Comparison of ENCODE assay signal across 19 mouse cellular contexts in genomic region chr5:132503431-132503830, GRCm38 (mm10). TPM values are rescaled to one million over a fixed set of nuclear protein-coding genes. Genes with fewer than 3 reads are reported as not detected.
DNase-seq lines count a peak whose midpoint lies in the region; TF ChIP-seq lines count a peak whose summit lies in the region.
"Had no signal": no experiment of that assay in that cellular context is flagged by ENCODE, and none has a peak within 500 bp of the region (broad histone marks: within the 10 kb centered on the region; RNA-seq: fewer than 3 reads in every experiment).

No protein-coding gene starts in this region.

- intact Hi-C loops in gastrocnemius, adult 2 months (cut with DNase I), result no loop called here
- intact Hi-C loops in gastrocnemius, postnatal 14 days (cut with DNase I; ENCODE audit: low total_unique reads), result no loop called here
- intact Hi-C loops in left cerebral cortex, adult 2 months (cut with DNase I), result no loop called here
- intact Hi-C loops in left cerebral cortex, postnatal 14 days (cut with DNase I), result no loop called here
- intact Hi-C loops in left cerebral cortex, postnatal 36 days (cut with DNase I), result no loop called here

- H3K4me3 ChIP-seq in gastrocnemius, adult 2 months, result no peak overlapping the region
- no peak overlapping the region for H3K4me3 ChIP-seq in left cerebral cortex, adult 2 months
- H3K4me3 ChIP-seq: heart, embryonic 13.5 days; hindbrain, embryonic 15.5 days; liver, embryonic 13.5 days; stomach, embryonic 15.5 days had no signal

- H3K27ac ChIP-seq in gastrocnemius, adult 2 months, result no peak overlapping the region
- H3K27ac ChIP-seq in left cerebral cortex, adult 2 months, result no peak overlapping the region
- H3K27ac ChIP-seq: heart, embryonic 13.5 days; hindbrain, embryonic 15.5 days; liver, embryonic 13.5 days; stomach, embryonic 15.5 days had no signal

- no peak for DNase-seq in gastrocnemius, adult 2 months
- DNase-seq in gastrocnemius, postnatal 14 days, result no peak
- DNase-seq in left cerebral cortex, adult 2 months (ENCODE audit: extremely low spot score in 1 of 2, low spot score in 2 of 2), result no peak
- DNase-seq in left cerebral cortex, postnatal 14 days (ENCODE audit: low spot score in 2 of 2), result no peak
- DNase-seq in thymus, postnatal 4 days, result peak; percentile 9
- no peak for DNase-seq in thymus, postnatal 25 days
- no peak for DNase-seq in adrenal gland, postnatal 10 days
- DNase-seq in left cerebral cortex, postnatal 36 days (ENCODE audit: low spot score in 2 of 2), result no peak
- DNase-seq: adrenal gland, adult 2 months; cerebellum, adult 9-11 months; embryo, embryonic 11 days; liver, embryonic 13.5 days; lung, postnatal 14 days; retina, postnatal 1 day; thymus, adult 2 months had no signal

- peak; percentile 28 for TF ChIP-seq CTCF in gastrocnemius, adult 2 months (IDR thresholded peaks at IDR 0.05)
- TF ChIP-seq CTCF in left cerebral cortex, adult 2 months (IDR thresholded peaks at IDR 0.05), result peak; percentile 12; the same call in 1 of the 2 replicates

RNA-seq across cellular contexts. Expression of gene Auts2, which starts 39.7 kb away (rescaled TPM):
- 10 to 100 TPM; 13.0 to 31.1 TPM for total RNA-seq in gastrocnemius, adult 2 months (2021)
- 10 to 100 TPM; 19.4 to 30.5 TPM for total RNA-seq in gastrocnemius, postnatal 14 days (2021)
- 100 to 1,000 TPM; 117 to 146 TPM for total RNA-seq in left cerebral cortex, adult 2 months (2021)
- 10 to 100 TPM; 88.7 to 96.9 TPM for total RNA-seq in left cerebral cortex, postnatal 14 days (2021)
- 10 to 100 TPM; 24.7 to 47.4 TPM for total RNA-seq in adrenal gland, postnatal 10 days (2021)
- 100 to 1,000 TPM; 100 to 137 TPM for total RNA-seq in left cerebral cortex, postnatal 36 days (2021)
- total RNA-seq: monocyte, adult 5-6 weeks had no signal
